Mouse (Mus musculus) CD8-positive naive resting alpha-beta T cell, adult 2 months (primary cell): ENCODE data around the gene Cdh6.

Experiments
- DNase-seq, 2 experiments: peaks; one replicate each; pipeline ENCODE4 v3.0.0; 2022; ENCODE audit warnings: low read depth in 2 of 2, low spot score in 2 of 2

The Cdh6 gene

DNA sequence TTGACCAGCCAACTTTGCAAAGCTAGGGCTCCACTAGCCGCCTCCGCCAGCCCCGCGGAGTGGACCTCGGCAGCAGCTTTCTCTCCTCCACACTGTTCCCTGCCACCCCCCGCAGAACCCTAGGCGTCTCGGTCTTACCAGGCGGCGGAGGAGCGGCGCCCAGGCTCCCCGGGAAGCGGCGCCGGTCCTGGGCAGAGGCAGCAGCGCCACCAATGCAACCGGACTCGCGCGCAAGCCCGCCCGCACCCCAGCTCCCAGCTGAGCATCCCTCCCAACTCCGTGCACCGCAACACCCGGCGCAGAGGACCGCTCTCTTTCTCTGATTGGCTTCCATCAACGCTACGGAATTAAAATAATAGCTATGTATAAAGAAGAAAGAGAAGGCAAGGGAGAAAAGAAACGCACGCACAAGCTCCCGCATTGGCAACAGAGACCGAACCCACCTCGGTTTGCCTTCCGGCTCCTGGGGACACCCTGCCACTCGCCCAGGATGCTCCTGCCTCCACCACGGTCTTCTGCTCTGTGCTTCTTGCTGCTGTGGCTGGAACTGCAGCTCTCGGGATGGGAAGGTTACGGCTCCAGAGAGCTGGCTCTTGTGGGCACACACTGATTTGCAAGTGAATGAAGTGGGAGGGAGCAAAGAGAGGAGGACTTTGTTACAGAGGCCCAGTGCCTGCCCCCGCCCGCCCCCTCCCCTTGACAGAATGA is at the start of gene Cdh6:
Cdh6 (minus strand) TSS at position 605 of the 708 bp plus-strand sequence.
- DNase-seq: no peak

DNA sequence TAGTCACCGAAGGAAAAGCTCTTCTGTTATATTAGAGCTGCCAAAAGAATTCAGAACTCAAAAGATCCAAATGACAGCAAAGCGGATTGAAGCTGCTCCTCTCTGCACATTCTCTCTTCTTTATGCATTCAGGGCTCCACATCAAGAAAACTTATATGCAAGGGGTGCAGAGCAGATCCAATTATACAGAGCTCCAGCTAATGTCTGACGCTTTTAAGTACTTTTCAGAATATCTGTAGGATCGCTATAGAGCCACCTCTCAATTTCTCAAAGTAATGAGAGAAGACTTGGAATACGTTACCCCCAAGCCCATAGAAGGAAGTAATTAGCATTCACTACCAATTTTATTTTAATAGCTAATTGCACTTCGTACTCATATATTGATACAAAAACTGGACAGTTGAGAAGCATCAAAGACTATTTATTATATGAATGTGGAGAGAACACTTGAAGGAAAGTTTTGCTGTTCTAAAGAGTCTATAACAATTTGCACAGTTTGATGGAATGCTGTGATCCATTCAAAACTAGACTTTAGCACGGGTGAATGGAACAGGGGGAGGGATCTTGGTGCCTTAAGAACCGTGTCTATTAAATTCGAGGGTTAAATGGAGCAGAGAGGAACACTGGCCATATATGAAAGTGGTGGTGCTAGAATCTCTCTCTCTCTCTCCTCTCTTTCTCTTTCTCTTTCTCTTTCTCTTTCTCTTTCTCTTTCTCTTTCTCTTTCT is 46.4 kb upstream of the Cdh6 start:
- no peak for DNase-seq

DNA sequence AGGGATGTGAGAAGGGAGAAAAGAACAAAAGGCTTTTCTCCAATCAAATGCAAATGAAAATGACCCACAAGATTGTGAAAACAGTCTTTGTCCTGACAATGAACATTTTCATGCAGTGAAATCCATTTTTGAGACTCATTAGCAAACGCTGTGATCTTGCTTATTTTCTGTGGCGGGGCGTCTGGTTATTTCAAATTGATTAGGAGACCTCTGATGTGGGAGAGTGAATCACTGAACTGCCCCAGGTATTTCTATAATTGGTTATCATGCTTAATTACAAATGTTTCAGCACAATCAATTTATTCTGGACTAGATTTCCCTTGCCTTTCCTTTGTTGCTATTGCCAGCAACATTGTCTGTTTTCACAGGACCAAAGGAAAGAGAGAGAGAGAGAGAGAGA is 44.3 kb upstream of the Cdh6 start:
- DNase-seq: no peak

DNA sequence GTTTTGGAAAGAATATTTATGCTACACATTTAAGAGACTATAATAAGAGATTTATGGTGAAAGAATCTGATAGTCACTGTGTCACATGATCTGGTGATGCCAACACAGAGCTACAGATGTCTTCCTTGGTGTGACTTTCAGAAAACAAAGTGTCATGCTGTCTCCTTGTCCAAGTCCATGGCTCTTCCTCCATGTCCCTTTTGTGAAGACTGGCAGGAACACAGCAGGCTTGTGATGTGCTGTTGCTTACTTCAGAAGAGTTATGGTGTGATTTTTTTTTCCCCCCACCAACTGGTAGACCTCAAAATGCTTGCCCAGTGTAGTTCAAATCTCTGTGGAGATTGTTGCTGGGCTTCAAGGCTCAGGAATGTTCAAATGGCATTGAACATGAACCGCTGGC is 43.7 kb upstream of the Cdh6 start:
- no peak for DNase-seq

DNA sequence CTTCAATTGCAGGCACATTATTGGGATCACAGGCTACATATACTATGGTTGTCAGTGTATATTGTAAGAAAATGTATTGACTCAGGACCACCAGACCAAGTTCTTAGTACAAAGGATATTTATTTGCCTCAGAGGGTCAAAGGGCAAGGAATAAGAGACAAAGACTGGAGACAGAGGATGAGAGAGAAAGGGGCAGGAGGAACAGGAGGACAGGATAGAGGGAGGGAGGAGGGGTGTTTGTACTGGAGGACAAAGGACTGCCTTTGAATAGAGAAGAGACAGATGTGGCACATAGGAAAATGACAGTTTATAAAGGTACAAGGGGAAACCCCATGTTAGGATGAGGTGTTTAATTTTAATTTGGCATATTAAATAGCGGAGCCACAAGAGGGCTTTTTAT is 39.5 kb upstream of the Cdh6 start:
- no peak for DNase-seq

DNA sequence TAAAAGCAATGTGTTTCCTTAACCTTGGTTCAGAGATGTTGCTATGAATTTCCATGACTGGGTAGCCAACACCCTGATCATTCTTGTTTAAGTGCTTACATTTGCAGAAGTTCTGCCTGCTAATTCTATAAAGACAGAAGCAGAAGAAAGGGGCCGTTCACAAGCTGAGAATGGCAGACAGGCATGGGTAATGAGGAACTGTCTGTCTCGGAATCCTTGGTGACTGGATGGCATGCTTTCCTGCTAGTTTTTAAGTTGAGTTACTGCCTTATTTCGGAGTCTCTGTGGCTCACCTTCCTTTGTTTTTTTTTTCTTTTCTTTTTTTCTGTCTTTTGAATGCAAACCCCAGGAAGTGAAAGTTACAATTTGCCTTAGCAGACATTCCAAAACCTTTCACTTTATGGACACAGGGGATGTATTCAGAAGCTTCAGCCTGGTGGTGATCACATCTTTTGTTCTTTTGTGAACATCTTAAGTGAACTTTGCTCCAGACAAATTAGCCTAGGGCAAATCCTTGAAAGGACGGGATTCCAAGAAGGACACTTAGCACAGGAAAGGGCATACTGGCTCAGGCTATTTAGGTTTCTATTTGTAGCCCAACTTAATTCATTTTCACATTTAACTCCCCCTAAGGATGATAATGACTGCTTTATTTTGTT is 38.7 kb upstream of the Cdh6 start:
- no peak for DNase-seq

DNA sequence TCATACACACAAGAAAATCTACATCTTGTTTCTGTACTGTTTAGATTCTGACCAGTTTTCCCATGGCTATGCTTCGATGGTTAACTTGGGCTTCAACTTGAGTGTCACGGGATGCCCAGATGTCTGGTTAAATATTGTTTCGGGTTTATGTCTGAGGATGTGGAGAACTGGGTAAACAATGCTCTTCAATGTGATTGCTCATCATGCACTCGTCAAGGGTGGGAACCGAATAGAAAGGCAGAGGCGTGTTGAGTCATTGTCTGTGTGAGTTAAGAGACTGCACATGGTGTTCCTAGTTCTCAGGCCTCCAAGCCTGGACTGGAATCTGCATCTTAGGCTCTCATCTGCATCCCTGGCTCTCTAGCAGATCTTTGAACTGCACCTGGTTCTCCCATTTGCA is 36.7 kb upstream of the Cdh6 start:
- no peak for DNase-seq

DNA sequence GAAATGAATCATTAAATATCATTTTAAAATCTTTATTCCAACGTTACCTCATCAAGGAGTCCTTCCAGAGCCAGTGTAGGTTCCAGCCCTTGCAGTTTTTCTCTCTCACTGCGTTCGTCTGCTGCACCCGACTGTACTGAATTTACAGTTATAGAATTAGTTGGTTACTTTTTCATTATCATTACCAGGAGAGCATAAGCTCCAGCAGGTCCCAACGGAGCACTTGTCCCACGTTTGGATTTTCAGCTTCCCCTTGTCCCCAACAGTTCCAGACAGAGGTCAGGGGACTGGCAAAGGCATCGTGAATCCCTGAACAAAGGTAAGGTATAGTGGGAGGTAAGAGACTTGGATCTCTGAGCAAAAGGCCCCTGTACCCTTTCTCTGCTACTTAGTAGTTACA is 35.2 kb upstream of the Cdh6 start:
- DNase-seq: no peak

DNA sequence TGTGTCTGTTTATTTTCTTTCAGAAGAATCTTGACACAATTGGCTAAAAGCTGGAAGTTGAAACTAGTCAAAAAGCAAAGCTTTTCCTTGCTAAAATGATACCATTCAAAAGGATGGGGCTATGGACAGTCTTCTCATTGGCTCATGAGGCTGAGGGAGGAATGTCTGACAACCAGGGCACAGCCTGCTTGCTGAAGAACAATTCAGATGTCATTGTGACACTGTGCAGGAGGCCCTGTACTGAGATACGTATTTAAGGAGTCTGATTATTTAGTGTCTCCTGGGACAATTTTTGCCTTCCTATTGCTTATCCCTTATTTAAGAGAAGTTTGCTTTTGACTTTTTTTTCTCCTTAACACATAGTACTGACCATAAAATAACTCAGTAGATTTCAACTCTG is 22.8 kb upstream of the Cdh6 start:
- no peak for DNase-seq

DNA sequence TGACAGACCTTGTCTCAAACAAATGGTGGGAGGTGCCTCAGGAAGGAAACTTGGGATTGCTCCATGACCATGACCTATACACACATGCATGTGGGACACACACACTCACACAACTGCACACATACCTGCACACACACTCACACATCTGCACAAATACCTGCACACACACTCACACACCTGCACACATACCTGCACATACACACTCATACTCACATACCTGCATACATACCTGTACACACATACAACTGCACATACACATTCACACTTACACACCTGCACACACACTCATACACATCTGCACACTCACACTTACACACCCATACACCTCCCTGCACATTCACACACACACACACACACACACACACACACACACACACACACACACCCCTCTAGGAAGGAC is 20.6 kb upstream of the Cdh6 start:
- DNase-seq: no peak

DNA sequence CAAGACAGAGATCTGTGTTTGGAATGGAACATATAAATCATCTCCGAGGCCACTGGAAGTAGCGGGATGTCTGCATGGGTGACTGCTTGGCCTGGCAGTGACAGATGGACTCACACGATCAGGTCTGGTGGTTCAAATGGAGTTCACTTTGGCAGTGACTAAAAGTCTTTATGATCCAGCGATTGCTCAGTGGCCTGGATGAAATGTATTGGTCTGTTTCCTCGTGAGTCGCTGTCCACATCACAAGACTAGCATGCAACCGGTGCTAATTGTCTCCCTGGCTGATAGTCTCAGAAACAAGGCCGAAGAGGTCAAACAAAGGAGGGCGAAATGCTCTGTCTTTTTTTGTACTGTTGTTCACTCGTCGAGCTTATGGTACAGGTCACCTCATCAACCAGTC is 19.6 kb upstream of the Cdh6 start:
- DNase-seq: no peak

DNA sequence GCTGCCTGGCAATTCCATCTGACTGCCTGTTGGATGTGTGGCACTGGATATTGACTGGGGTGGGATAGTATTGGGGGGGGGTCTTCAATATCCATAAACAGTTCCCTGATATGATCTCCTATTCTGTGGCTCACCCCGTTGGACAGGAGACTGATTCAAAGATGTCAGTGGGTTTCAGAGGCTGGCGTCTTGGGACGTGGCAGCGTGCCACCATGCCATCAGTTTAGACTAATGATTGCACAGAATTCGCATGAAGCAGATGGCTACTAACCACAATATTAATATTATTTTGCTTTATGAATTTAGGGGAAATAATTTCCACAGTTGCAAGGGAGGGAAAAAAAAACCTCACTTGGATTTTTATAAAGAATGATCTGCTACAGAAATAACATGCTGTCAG is 10.2 kb upstream of the Cdh6 start:
- no peak for DNase-seq

DNA sequence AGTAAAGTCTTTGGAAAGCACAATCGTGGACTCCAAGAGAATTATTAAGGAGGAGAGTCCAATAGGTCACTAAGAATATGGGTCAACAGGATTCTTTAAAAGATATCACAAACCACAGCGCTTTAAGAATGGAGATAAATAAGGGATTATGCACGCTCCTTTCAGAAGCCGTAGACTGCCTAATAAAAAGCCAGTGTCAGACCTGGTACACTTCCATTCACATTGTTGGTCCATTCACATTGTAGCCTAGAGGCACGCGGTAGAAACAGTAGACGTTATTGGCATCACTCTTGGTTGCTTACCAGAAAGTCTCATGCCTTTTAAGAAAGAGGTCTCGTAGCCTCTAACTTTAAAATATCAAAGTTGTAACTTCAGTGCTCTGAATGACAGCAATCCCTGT is 8.0 kb upstream of the Cdh6 start:
- no peak for DNase-seq

DNA sequence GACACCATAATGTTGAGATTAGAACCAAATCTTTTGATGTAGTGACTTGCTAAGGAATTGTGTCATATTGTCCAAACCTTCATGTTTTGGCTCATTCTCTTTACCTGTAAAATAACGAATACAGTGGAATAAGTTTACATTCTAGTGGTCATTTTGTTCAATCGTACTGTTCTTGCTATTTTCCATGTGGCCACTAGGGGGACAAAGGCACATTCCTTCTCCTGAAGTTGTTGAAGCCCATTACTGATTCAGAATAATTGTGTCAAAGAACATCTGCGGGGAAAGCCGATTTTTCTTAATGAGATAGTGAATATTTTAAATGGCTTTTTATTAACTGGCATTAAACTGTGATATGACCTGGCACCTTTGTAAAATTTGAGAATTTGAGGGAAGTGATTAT is 7.5 kb upstream of the Cdh6 start:
- DNase-seq: no peak

DNA sequence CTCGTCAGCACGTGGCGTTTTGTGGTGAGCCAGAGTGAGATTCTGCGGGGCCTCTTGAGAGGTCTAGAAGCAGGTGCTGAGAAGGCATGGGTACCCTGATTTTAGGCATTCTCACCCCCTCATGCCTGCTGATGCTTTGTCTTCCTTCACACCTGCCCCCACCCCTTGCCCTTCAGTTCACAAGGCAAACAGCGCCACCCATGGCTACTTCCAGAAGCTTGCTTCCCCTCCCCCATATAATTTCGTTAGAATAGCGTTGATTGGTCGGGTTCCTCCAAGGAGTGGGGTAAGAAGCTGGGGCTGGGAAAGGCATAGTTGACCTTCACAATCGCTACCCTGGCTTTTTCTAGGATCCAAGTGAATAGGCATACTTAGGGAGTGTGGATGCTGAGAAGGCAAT is 2.5 kb upstream of the Cdh6 start:
- no peak for DNase-seq

DNA sequence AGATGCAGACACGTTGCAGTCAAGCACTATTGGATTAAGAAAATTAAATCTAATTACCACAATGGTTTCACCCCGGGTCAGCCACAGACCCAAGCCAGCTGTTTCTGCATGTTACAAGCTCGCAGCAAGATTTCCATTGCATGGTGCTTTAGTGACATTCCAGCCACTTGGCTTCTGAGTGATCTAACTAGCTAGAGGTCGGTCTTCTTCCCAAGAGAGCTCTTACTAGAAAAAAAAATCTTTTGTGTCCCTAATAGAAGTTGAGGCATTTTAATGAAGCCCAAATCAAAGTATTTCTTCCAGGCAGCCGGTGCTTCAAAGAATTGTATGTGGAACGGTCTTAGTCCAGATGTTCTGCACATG is 1.1 kb upstream of the Cdh6 start:
- no peak for DNase-seq

DNA sequence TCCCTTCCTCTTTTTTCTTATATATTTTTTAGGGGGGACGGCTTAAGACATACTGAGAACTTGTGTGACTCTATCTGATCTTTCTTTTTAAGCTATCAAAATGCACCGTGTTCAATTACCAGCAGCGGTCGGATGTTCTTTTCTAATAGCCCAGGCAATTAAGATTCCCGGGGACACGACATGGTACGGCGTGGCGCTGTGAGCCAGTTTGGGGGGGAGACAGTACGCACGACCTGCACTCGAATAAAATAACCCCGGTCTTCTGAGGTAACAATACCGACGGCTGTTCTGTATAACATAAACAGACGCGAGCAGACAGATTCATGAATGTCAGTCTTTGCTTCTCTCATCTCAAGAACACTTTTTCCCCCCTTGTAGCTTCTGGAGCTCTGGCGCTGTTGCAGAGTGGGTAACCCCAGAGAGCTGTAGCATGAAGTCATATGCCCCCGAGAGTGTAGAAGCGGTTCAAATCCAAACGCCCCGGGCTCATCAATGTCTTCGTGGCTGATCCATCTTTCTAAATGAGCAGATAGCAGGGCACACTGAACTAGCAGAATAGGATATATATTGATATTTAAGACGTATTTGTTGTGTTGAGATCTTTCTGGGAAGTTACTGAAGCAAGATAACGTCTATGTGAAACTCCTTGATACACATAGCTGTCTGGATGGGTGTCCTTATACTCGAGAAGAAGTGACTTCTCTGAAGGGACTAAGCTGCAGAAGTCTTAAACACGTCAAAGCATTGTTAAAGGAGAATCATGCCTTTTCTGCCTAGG is 554 bp upstream of the Cdh6 start:
- DNase-seq: no peak

DNA sequence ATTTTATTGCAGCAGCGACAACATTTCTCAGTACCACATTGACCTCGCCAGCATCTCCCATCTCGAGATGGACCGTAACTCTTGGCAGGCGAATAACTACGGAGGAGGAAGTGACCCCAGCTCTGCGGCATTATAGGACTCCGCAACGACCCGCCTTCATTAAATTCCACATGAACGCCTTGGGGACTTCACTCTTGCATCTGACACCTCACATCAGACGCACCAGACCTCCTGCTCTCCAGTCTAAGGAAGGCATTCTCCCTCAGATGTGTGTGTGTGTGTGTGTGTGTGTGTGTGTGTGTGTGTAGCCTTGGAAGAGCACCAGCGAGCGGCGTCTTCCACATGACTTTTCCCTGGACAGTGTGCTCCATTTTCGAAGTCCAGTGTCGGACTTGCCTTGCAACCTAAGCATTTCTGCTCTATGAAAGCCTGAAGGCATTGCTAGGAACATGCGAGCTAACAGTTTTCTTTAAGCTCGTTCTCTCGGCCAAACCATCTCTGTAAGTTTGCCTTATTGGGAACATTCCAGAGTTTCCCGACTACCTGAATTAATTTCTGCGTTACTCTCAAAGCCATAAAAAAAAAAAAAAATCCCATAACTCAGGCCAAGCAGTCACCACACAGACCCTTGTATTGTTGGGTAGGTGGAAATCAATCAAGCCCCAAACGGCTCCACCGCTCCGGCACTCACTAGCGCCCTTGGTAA is 957 bp downstream of the Cdh6 start:
- DNase-seq: no peak

DNA sequence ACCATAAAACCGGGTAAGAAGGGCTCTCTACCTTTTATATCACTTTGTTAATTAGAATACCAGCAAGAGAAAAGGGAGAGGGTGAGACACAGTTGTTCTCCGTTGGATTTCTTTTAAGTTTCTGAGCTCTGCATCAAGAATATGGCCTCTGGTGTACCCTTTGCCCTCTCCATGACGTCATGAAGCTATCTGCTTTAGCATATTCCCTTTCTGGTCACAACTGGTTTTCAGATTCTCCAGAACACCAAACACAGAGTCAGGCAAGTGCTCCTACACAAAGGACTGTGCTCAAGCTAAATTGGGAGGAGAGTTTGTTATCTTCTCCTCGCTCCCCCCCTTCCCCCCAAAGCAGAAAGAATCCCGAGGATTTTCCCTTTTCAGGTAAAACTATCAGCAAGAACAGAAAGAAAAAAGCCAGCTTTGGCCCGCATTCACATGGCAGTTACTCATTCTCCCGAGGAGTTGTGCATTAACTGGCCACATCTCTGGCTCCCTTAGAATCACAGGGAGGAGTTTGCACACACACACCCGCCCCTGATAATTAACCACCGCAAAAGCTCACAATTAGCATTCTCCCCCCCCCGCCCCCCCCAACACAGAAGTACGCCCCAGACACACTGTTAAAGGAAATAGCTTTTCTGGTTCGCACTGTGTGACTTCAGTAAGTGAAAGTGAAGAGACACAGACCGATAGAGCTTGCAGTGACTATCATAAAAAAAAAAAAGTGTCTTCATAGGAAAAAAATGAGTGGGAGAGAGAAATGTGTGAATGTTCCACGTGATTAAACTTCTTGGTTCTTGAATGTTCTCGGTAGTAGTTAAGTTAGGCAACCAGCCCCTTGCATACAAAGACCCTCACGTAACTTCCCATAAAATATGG is 1.8 kb downstream of the Cdh6 start:
- no peak for DNase-seq
